Mouse (Mus musculus) adrenal gland (tissue): Measurements from ENCODE around the gene Rbm25.
"Not testable (repeated sequence)": the region's sequence is repeated elsewhere in the genome, so short reads cannot be mapped to it uniquely, and the experiment has no call there.

ENCODE experiments used
- intact Hi-C: fragments of 180-260 bp; cut with DNase I; formaldehyde crosslinking; loops from one replicate; pipeline ENCODE4 v1.15.1; 2025
- long read RNA-seq, 2 experiments: library from polyadenylated mRNA; unstranded; transcript quantifications; one replicate each; pipeline ENCODE4 v2.0.0; 2020; ENCODE audit warnings: borderline replicate concordance in 1 of 2; ENCODE audit not compliant: insufficient replicate concordance in 1 of 2

Gene Rbm25
- long read RNA-seq, experiment 1, full-length matches to known transcripts, result 3 of 71 reads
- long read RNA-seq, experiment 1, partial matches to known transcripts, result 43 of 71 reads
- long read RNA-seq, experiment 1, other reads (novel, unspliced or antisense), result 25 of 71 reads
- long read RNA-seq, experiment 2, partial matches to known transcripts, result 68 of 90 reads
- long read RNA-seq, experiment 2, other reads (novel, unspliced or antisense), result 18 of 90 reads

- intact Hi-C loops, result loop anchor here (10.0 kb wide), 1 partner anchor 106 kb away; the partner anchor contains the start of gene Dcaf4
Observed at GRCm38 (mm10) chr12:83630936-83631335, at the start of gene Rbm25. Gene Rbm25 (plus strand): TSS chr12:83631236.

DNA sequence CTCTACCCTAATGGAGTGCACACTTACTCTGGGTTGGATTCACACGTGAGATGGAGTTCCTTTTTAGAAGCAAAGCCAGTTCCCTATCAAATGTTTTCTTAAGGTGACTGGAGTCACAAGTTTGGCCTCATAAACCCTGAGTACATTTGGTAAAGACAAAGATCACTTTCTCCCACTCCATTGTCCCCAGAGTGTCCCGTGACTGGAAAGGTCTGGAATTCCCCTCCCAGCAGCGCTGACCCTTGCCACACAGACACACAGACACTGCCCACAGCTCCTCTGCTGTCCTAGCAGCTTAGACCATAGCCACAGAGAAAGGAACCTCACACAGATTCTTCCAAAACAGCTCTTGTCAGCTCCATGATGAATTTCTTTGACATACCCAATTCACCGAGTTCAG lies 48.9 kb upstream of the Rbm25 start:
- intact Hi-C loops, result no loop called here

DNA sequence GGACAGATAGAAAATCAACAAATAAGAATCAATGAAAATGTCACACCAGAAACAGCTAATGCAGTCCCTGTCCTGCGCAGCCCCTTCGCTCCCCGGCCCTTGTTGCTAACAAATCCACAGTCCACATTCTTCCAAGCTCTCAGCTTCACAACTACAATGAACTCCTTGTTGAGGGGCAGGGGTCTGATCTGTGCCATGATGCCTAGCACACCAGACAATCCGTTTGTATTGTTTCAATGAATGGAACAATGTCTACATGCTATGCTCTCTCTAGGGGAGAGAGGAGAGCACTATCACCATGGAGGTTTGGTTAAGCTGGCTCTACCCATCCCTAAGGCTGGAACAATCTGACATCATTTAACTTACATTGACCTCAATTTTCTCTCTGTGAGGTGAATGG lies 48.3 kb upstream of the Rbm25 start:
- intact Hi-C loops, result no loop called here

DNA sequence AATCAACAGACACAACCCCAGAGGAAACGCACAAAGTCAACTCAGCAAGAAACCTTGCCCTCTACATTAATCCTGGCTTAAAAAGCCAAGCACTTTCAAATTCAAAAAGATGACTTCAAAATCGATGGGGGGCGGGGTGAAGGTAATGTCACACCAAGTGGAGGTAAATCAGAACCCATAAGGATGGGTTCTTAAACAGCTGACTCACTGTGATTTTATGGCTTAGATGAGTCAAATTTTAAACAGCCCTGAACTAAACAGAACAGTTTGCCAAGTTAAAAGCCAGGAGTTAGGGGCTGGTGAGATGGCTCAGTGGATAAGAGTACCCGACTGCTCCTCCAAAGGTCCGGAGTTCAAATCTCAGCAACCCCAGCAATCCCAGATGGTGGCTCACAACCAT lies 44.4 kb upstream of the Rbm25 start:
- intact Hi-C loops, result no loop called here

GRCm38 (mm10) chr12:83591754-83592501 lies 39.1 kb upstream of the Rbm25 start:
- intact Hi-C loops, result no loop called here

GRCm38 (mm10) chr12:83594454-83595040 lies 36.5 kb upstream of the Rbm25 start:
- intact Hi-C loops, result no loop called here

DNA sequence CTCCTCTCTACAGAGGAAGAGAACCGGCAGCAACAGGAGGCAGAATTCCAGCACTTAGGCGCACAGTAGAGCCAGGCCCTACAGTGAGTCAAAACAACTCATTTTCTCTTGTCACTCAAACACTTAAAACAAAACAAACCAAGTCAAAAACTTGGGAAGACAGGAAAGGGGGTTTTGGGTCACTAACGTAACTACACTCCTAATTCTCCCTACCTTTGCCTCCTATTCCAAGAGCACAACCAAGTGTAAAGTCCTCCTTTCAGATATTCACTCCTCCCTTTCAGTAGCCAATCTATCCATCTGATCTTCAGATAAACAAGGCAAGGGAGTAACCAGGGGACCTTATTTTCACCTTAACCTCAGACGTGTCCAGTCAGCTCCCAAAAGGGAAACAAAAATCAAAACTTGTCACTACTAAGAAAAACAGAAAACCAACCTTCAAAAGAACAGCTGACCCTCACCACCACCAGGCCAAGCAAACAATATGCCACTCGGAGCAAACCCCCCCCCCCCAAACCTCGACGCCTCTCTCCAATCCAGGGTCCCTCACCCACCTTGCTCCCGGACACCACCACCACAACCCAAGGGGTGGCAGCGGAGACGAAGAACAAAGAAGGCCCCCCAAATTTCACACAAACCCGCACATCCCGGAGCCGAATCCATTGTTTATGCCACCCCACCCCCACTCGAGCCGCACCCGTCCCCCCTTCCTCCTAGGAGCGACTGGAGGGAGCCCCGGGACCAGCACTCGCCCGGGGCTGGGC lies 34.7 kb upstream of the Rbm25 start:
- intact Hi-C loops, result no loop called here

- intact Hi-C loops, result no loop called here
Observed at GRCm38 (mm10) chr12:83597025-83597501, 34.0 kb upstream of the Rbm25 start, which contains the start of gene Zfyve1. Gene Zfyve1 (minus strand): TSS chr12:83597222.

- intact Hi-C loops, result no loop called here
Observed at GRCm38 (mm10) chr12:83597881-83598280, 33.2 kb upstream of the Rbm25 start.

GRCm38 (mm10) chr12:83602285-83602684 lies 28.8 kb upstream of the Rbm25 start:
- intact Hi-C loops, result no loop called here

DNA sequence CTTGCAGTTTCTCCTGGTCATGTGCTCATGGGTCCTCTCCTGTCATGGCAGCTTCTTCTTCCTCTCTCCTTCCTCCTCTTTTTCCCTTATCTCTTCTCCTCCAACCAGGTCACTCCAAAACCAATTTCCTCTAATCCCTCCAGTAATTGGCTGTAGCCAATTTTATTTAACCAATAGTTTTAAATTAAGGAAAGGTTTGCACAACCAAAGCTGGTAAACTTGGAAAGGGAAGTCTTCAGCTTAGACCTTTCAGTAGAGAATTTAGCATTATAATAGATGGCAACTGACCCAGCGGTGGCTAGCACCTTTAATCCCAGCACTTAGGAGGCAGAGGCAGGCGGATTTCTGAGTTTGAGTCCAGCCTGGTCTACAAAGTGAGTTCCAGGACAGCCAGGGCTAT lies 24.6 kb upstream of the Rbm25 start:
- intact Hi-C loops, result not testable (repeated sequence)

DNA sequence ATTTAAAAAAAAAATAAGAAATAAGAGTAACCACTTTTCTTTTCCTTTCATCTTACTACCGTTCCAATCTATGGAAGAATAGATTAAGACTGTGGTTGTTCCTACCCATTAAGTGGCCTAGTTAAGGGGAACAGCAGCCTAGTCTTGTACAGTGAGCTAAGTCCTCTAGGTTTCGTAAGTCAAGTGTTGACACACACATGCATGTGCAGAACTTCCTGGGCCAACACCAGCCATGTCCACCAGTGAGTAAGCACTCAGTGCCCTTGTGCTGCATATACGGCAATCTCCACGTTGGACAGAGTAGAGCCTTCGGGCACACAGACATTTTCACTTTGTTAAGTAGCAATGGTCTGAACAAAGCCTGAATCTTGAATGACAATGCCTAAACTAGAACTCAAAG lies 13.8 kb upstream of the Rbm25 start:
- intact Hi-C loops, result no loop called here

DNA sequence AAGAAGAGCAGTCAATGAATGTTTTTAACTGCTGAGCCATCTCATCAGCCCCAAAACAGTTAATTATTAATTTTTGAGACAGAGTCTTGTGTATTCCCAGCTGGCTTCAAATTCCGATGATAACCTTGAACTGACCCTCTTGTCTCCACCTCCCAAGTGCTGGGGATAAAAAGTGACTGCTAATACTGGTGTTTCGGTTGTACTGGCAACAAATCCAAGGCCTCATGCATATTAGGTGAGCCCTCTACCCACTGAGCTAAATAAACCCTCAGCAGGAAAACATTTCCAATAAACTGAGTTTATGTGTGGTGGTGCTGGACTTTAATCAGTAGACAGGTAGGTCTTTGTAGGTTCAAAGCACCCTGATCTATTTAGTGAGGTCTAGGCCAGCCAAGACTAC lies 12.1 kb upstream of the Rbm25 start:
- intact Hi-C loops, result no loop called here

DNA sequence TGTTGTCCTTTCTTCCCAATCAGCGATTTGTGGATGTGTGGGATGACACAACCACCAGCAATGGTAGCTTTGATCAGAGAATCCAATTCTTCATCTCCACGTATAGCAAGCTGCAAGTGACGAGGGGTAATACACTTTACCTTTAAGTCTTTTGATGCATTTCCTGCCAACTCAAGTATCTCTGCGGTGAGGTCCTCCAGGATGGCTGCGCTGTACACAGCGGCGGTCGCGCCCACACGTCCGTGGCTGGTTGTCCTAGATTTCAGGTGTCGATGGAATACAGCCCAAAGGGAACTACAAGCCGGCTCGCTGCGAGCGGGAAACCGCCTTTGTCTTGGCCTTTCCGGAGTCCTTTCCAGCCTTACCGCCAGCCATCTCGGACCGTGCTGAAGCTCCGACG lies 10.3 kb upstream of the Rbm25 start:
- intact Hi-C loops, result not testable (repeated sequence)

- intact Hi-C loops, result no loop called here
Observed at GRCm38 (mm10) chr12:83622031-83622755, 8.8 kb upstream of the Rbm25 start.

DNA sequence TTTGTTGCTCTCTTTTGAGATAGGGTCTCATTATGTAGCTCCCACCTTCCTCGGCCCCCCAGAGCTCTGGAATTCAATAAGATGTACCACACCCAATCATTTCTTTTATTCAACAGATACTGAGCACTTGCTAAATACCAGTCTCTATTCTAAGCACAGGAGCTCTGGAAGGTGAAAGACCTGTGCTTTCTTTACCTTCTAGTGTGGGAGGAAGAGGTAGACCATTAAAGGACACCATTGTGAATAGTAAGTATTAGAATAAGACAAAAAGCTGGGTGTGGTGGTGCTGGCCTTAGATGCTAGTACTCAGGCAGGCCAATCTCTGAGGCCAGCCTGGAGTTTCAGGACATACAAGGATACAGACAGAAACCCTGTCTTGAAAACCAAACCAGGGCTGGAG lies 6.7 kb upstream of the Rbm25 start:
- intact Hi-C loops, result no loop called here

DNA sequence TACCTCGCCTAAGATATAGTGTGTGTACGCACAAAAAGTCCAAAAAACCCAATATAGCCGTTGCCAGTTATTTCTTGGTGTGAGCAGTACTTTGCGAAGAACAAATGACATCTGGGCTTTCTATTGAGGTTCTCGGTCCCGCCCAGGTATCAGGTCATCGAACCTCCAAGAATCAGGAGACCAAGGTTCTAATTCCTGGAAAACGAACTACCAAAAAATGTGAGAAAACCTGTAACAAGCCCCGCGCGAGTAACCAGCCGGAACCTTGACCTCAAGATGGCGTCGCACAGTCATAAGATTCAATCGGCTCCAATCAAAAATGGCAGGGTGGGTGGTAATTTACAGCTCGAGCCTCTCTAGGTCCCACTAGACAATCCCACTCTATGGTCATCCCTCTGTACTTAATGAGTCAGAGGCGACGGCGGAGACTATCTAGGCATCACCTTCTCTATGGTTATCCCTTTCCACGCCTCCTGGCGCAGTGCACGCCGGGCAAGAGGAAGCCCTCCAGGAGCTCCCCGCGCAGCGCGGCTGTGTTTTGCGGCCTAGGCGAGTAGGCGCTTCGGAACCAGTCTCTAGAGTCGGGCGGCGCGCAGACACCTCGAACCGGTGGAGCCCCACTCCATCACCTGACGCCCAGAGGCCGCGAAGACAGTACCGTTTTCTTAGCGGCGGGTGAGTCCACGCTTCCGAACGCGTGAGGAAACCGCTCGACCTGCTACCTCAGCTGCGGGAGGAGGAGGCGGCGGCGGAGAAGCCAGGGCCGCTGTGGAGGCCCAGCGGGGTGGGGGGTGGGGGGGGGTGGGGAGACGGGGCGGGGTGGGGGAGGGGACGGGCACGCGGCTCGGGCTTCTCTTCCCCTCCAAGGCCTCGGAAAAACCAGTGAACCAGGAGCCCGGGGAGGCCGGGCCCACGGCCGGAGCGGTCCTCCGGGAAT lies 975 bp downstream of the Rbm25 start:
- intact Hi-C loops, result loop anchor here (10.0 kb wide), 1 partner anchor 107 kb away; the partner anchor contains the start of gene Dcaf4

GRCm38 (mm10) chr12:83632680-83633025 lies 1.6 kb downstream of the Rbm25 start:
- intact Hi-C loops, result loop anchor here (10.0 kb wide), 1 partner anchor 108 kb away; the partner anchor contains the start of gene Dcaf4

GRCm38 (mm10) chr12:83633807-83634206 lies 2.8 kb downstream of the Rbm25 start:
- intact Hi-C loops, result loop anchor here (10.0 kb wide), 1 partner anchor 109 kb away; the partner anchor contains the start of gene Dcaf4

GRCm38 (mm10) chr12:83641233-83641632 lies 10.2 kb downstream of the Rbm25 start:
- intact Hi-C loops, result no loop called here
